Mouse (Mus musculus): Measurements from ENCODE around the gene Drp2. TPM values are rescaled to one million over a fixed set of nuclear protein-coding genes. Genes with fewer than 3 reads are reported as not detected.
A peak's percentile ranks its signal among the peaks of the same experiment; 100 is the strongest.

Gene Drp2
- 0.06 and 0.09 TPM in 2 replicates for polyA plus RNA-seq (2012; rRNA removed)

DNA sequence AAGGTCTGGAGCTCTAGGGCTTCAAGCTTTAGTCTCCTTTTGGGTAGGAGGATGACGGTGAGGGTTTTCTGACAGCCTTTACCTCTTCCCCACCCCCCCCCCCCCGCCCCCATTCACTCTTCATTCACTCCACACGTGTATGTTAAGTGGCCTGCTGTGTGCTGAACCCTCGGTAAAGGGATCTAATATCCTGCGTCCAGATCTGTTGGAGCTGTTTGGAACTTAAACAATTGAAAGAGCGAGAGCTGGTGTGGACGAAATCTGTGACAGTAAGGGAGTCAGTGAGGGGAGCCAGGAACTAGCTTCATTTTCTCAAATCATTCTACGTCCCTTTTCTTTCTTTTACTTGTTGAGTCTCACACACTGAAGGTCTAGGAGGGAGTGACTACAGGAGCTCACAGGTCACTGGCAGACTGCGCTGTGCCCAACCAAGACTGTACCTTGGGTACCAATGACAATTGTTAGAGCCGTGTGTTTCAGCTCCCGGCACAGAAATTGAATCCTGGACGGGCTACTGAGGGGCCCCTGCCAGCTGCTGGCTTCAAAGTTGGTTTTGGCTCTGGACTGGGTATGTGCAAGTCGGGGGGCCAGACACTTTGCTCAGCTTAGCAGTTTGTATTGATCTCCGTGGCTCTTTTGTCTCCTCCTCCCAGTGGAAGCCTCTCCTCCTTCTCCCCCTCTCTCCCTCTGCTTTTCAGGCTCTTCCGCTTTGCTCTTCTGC, at the start of gene Drp2:
TSS of gene Drp2 (plus strand) at position 689 of the 721 bp plus-strand sequence.
- no peak within 1 kb of the TSS for H3K27ac ChIP-seq (ENCODE audit: insufficient read depth, low read length)
- TF ChIP-seq CTCF (IDR thresholded peaks at IDR 0.05; ENCODE audit: extremely low read depth, insufficient read depth, insufficient read length, insufficient replicate concordance) (no peak), POLR2A (IDR thresholded peaks at IDR 0.05; ENCODE audit: low read depth, low read length) (no peak)
- 51% methylated on average over 15 of the region's 15 CpGs for WGBS
- H3K4me3 ChIP-seq (ENCODE audit: extremely low read depth, insufficient read depth, insufficient read length) = peak within 1 kb of the TSS; percentile 36
- no peaks in the 10 kb centered on the region for H3K27me3 ChIP-seq (ENCODE audit: control insufficient read depth, insufficient read depth, low read length)
- H3K36me3 ChIP-seq (ENCODE audit: control insufficient read depth, insufficient read depth, low read length) = no peaks in the 10 kb centered on the region
- DNase-seq (ENCODE audit: low read depth in 1 of 2, low spot score in 2 of 2) = no peak
- no peaks in the 10 kb centered on the region for H3K4me1 ChIP-seq (ENCODE audit: control insufficient read depth, insufficient read depth, insufficient read length)

- TF ChIP-seq POLR2A (IDR thresholded peaks at IDR 0.05; ENCODE audit: low read depth, low read length) (no peak), CTCF (IDR thresholded peaks at IDR 0.05; ENCODE audit: extremely low read depth, insufficient read depth, insufficient read length, insufficient replicate concordance) (no peak)
- no peak overlapping the region for H3K27ac ChIP-seq (ENCODE audit: insufficient read depth, low read length)
- no peaks in the 10 kb centered on the region for H3K36me3 ChIP-seq (ENCODE audit: control insufficient read depth, insufficient read depth, low read length)
- H3K4me1 ChIP-seq (ENCODE audit: control insufficient read depth, insufficient read depth, insufficient read length) = no peaks in the 10 kb centered on the region
- H3K4me3 ChIP-seq (ENCODE audit: extremely low read depth, insufficient read depth, insufficient read length) = no peak overlapping the region
- H3K27me3 ChIP-seq (ENCODE audit: control insufficient read depth, insufficient read depth, low read length) = no peaks in the 10 kb centered on the region
- WGBS = 89% methylated on average over 4 of the region's 4 CpGs
- DNase-seq (ENCODE audit: low read depth in 1 of 2, low spot score in 2 of 2) = no peak
Observed at GRCm38 (mm10) chrX:134359336-134359735, 45.0 kb upstream of the Drp2 start.

DNA sequence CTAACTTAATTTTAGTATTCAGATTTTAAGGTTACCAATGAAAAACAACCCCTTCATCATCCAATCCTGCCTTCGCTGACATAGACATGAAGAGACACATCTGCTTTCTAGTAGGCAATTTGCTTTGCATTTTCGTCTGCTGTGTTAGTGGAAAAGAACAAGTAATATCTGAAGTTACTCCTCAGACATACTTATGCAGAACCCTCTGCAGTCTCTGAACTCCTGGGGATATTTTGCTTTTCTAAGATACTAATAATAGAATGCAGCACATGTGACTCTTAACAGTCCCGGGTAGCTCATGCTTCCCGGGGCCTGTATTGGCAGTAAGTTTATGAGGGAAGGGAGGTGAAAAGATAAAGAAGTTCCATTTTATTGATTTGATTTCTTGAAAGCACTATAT, 42.2 kb upstream of the Drp2 start:
- Histone ChIP-seq H3K27me3 (ENCODE audit: control insufficient read depth, insufficient read depth, low read length) (no peaks in the 10 kb centered on the region), H3K4me1 (ENCODE audit: control insufficient read depth, insufficient read depth, insufficient read length) (no peaks in the 10 kb centered on the region), H3K4me3 (ENCODE audit: extremely low read depth, insufficient read depth, insufficient read length) (no peak overlapping the region), H3K36me3 (ENCODE audit: control insufficient read depth, insufficient read depth, low read length) (no peaks in the 10 kb centered on the region), H3K27ac (ENCODE audit: insufficient read depth, low read length) (no peak overlapping the region)
- DNase-seq (ENCODE audit: low read depth in 1 of 2, low spot score in 2 of 2) = no peak
- TF ChIP-seq POLR2A (IDR thresholded peaks at IDR 0.05; ENCODE audit: low read depth, low read length) = no peak
- no peak for TF ChIP-seq CTCF (IDR thresholded peaks at IDR 0.05; ENCODE audit: extremely low read depth, insufficient read depth, insufficient read length, insufficient replicate concordance)
- 90% methylated on average over 4 of the region's 4 CpGs for WGBS

- Histone ChIP-seq H3K27ac (ENCODE audit: insufficient read depth, low read length) (no peak overlapping the region), H3K4me1 (ENCODE audit: control insufficient read depth, insufficient read depth, insufficient read length) (no peaks in the 10 kb centered on the region), H3K4me3 (ENCODE audit: extremely low read depth, insufficient read depth, insufficient read length) (no peak overlapping the region), H3K27me3 (ENCODE audit: control insufficient read depth, insufficient read depth, low read length) (no peaks in the 10 kb centered on the region), H3K36me3 (ENCODE audit: control insufficient read depth, insufficient read depth, low read length) (no peaks in the 10 kb centered on the region)
- TF ChIP-seq CTCF (IDR thresholded peaks at IDR 0.05; ENCODE audit: extremely low read depth, insufficient read depth, insufficient read length, insufficient replicate concordance) (no peak), POLR2A (IDR thresholded peaks at IDR 0.05; ENCODE audit: low read depth, low read length) (no peak)
- DNase-seq (ENCODE audit: low read depth in 1 of 2, low spot score in 2 of 2) = no peak
- WGBS = 73% methylated on average over 1 of the region's 1 CpGs
Observed at GRCm38 (mm10) chrX:134365421-134365820, 38.9 kb upstream of the Drp2 start.

GRCm38 (mm10) chrX:134366547-134366946, 37.8 kb upstream of the Drp2 start:
- no peaks in the 10 kb centered on the region for H3K36me3 ChIP-seq (ENCODE audit: control insufficient read depth, insufficient read depth, low read length)
- TF ChIP-seq POLR2A (IDR thresholded peaks at IDR 0.05; ENCODE audit: low read depth, low read length) (no peak), CTCF (IDR thresholded peaks at IDR 0.05; ENCODE audit: extremely low read depth, insufficient read depth, insufficient read length, insufficient replicate concordance) (no peak)
- H3K27me3 ChIP-seq (ENCODE audit: control insufficient read depth, insufficient read depth, low read length) = no peaks in the 10 kb centered on the region
- H3K27ac ChIP-seq (ENCODE audit: insufficient read depth, low read length) = no peak overlapping the region
- H3K4me3 ChIP-seq (ENCODE audit: extremely low read depth, insufficient read depth, insufficient read length) = no peak overlapping the region
- no peak for DNase-seq (ENCODE audit: low read depth in 1 of 2, low spot score in 2 of 2)
- H3K4me1 ChIP-seq (ENCODE audit: control insufficient read depth, insufficient read depth, insufficient read length) = no peaks in the 10 kb centered on the region
- WGBS = 83% methylated on average over 3 of the region's 3 CpGs

- Histone ChIP-seq H3K4me3 (ENCODE audit: extremely low read depth, insufficient read depth, insufficient read length) (no peak overlapping the region), H3K4me1 (ENCODE audit: control insufficient read depth, insufficient read depth, insufficient read length) (no peaks in the 10 kb centered on the region), H3K27ac (ENCODE audit: insufficient read depth, low read length) (no peak overlapping the region), H3K36me3 (ENCODE audit: control insufficient read depth, insufficient read depth, low read length) (no peaks in the 10 kb centered on the region), H3K27me3 (ENCODE audit: control insufficient read depth, insufficient read depth, low read length) (no peaks in the 10 kb centered on the region)
- WGBS = 12% methylated on average over 2 of the region's 2 CpGs
- no peak for DNase-seq (ENCODE audit: low read depth in 1 of 2, low spot score in 2 of 2)
- TF ChIP-seq POLR2A (IDR thresholded peaks at IDR 0.05; ENCODE audit: low read depth, low read length) (no peak), CTCF (IDR thresholded peaks at IDR 0.05; ENCODE audit: extremely low read depth, insufficient read depth, insufficient read length, insufficient replicate concordance) (no peak)
Observed at GRCm38 (mm10) chrX:134371279-134371678, 33.1 kb upstream of the Drp2 start.

- no peak overlapping the region for H3K4me3 ChIP-seq (ENCODE audit: extremely low read depth, insufficient read depth, insufficient read length)
- TF ChIP-seq CTCF (IDR thresholded peaks at IDR 0.05; ENCODE audit: extremely low read depth, insufficient read depth, insufficient read length, insufficient replicate concordance) (no peak), POLR2A (IDR thresholded peaks at IDR 0.05; ENCODE audit: low read depth, low read length) (no peak)
- whole genome bisulfite sequencing = 20% methylated on average over 1 of the region's 1 CpGs
Observed at GRCm38 (mm10) chrX:134374190-134374589, 30.2 kb upstream of the Drp2 start.

More at GRCm38 (mm10) chrX:134374190-134374589, 30.2 kb upstream of the Drp2 start:
- H3K27me3 ChIP-seq (ENCODE audit: control insufficient read depth, insufficient read depth, low read length) = no peaks in the 10 kb centered on the region
- no peaks in the 10 kb centered on the region for H3K36me3 ChIP-seq (ENCODE audit: control insufficient read depth, insufficient read depth, low read length)
- no peak overlapping the region for H3K27ac ChIP-seq (ENCODE audit: insufficient read depth, low read length)
- DNase-seq (ENCODE audit: low read depth in 1 of 2, low spot score in 2 of 2) = no peak
- no peaks in the 10 kb centered on the region for H3K4me1 ChIP-seq (ENCODE audit: control insufficient read depth, insufficient read depth, insufficient read length)
